Mouse (Mus musculus) liver, adult 2 months (tissue): ENCODE results near the gene Whamm.

ENCODE experiments used
- CTCF ChIP-seq: fragments of 200-500 bp; IDR thresholded peaks from 2 replicates; pipeline ENCODE4 v1.5.1; 2011; ENCODE audit warnings: low read depth, low read length, control low read depth
- POLR2A ChIP-seq: fragments of 200-500 bp; IDR thresholded peaks from 2 replicates; pipeline ENCODE4 v1.6.1; 2011; ENCODE audit warnings: low read length, control low read depth; ENCODE audit not compliant: insufficient read depth; ENCODE audit errors: extremely low read depth

- TF ChIP-seq CTCF (no peak), POLR2A (no peak)
These were observed 13.1 kb upstream of the Whamm start for GRCm38 (mm10) chr7:81557985-81558360.
